Mouse (Mus musculus) retina, postnatal 7 days (tissue): ENCODE measurements around the gene Tenm4.
A peak's percentile ranks its signal among the peaks of the same experiment; 100 is the strongest.

Experiments used
- DNase-seq: peaks from one replicate; pipeline ENCODE4 v3.0.0-alpha.2; 2012; ENCODE audit warnings: low read depth, low spot score

Gene Tenm4

DNA sequence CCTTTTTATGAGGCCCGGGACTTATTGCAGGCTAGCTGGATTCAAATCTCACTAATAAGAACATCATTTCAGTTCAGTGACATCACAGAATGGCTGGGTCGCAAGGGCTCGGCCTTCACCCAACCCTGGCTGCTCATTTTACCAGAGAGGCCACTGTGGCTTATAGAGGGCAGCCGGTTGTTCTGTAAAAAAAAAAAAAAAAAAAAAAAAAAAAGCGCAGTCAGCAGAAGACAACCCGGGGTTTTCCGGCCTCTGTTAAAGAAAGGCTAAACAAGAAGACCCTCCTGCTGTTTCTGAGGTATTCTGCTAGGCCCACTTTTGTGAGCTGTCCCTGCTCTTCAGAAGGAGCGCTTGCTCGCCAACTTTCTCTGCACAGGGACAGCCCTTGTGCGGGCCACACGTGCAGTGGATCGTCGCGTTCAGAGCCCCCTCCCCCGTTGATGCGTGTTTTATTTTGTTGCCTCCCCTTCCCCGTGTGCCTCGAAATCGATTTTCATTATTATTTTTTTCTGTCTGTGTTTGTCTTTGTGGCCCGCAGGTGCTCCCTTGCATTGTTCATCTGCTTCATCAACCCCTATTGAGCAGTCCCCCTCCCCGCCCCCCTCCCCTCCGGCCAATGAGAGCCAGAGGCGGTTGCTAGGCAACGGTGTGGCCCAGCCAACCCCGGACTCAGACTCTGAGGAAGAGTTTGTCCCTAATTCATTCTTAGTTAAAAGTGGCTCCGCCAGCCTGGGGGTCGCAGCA is 472.6 kb downstream of the Tenm4 start:
- DNase-seq: peak; percentile 57

DNA sequence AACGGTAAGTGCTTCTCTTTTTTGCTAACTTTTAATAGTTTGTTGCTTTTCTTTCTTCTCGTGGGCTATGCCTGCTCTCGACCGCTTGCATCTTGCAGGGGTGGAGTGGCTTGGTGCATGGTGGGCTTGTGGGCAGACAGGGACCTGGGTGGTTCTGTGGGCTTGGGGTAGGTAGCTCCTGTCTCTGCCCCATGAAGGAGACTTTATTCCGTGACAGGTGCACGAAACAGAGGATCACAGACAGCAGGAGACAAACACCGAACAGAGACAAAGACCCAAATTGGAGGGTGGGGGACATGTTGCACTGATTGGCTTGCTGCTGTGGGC is 473.1 kb downstream of the Tenm4 start:
- no peak for DNase-seq

DNA sequence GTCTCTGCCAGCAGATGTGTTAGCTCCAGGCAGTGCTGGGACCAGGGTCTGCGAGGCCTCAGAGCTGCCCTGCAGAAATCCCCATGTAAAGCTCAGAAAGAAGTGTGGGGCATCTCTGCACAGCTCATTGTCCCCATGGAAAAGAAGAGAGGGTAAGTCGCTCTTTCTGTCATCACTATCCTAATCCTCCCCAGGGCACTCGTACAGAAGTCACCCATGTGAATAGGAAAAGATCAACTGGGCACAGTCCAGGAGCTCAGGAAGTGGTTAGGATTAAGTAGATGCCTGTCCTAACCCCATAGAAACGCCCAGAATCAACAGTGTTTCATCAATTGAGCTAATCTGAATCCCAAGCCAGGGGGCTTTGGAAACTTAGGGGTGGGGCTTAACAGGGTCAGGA is 476.6 kb downstream of the Tenm4 start:
- DNase-seq: no peak

DNA sequence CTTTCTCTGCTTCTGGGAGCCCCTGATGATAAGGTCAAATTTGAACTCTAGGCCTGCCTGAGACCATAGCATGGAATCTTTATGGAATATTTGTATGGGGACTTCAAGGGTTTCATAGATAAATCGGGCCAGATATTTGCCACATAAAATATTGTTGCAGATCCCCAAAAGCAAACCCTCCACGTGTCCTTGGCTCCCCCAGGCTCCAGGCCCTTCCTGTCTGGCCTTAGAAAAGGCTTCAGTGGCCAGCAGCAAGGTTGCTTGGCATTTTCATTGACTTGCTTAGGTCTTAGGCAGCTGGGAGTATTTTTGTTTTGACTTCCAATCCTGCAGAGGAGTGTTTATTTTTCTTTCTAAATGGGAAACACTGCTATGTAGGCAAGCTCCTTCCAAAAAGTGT is 477.6 kb downstream of the Tenm4 start:
- DNase-seq: no peak

DNA sequence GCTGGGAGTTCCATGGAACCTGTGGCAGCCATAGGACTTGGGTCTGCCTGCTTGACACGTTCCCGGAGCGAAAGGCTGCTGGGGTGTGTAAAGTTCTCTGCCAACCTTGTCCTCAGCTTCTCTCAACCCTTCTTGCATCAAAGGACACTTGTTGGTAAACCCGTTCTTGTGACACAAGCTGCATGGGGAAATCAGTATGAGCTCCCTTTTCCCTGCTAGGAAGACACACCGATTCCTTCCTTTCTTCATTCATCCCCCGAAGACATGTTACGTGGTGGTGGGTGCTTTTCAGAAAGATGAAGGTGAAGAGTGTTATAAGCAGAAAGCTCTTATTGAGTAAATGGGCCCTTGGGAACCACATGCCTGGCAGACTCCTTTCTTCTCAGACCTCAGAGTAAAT is 478.1 kb downstream of the Tenm4 start:
- no peak for DNase-seq

DNA sequence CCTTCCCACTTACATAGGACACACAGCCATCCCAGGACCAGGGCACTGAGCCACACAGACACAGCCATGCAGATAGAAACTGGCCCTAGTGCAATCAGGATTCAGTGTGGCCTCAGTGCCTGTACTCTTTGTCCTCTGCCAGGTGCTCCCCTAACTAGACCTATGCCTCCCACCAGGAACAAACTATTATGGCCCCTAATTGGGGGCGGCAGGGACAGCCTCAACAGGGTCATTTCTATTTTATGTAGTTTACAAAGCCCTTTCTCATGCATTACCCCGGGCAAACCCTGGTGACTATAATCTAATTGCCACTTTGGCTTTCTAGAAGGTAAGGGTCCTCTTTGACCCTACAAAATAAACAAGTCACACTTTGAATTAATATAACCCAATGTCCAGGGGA is 479.4 kb downstream of the Tenm4 start:
- DNase-seq: no peak

DNA sequence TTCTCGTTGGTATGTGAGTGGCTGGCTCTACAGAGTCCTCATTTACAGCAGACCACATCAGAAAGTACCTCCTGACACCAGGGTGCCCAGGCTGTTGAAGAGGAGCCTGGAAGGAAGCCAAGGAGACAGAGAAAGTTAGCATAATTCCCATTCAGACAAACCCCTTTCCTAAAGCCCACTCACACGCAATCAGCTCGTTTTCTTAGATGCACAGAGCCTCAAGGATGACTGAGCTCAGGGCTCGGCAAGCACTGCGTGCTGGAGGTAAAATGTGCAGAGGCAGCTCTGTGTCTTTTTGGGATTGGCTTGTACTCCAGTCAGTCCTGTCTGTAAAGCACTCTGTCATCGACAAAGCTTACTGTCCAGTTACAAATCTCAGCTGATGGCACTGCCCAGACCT is 480.0 kb downstream of the Tenm4 start:
- DNase-seq: no peak

DNA sequence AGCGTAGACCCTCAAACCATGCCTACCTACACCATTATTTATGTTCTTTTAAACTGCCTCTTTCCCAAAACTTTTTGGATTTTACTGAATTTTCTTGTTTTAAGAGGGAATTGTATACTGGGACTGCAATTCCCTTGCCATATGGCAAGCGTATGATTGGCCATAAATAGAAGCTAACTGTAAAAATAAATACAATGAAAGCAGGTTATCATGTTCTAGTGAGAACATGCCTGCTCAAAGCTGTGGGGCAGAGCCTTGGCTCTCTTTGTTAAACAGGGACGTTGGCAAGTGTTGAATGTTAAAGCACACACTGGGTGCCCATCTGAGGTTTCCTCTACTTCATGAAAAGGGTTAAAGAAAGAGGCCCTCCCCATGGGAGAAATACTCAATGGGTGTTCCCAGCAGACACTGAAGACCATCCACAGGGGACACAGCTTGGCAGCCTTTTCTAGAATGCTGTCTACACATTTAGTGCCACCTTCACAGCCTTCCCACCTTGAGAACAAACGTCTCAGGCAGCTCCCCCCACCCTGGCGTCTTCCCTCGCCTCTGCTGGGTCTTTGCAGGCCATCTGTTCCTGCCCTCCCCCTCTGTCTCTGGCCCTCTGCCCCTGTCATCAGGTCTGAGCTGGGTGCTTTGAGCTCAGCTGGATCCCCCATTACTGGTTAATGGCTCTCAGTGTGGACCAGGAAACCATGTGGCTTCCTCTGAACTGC is 480.7 kb downstream of the Tenm4 start:
- DNase-seq: peak; percentile 38

DNA sequence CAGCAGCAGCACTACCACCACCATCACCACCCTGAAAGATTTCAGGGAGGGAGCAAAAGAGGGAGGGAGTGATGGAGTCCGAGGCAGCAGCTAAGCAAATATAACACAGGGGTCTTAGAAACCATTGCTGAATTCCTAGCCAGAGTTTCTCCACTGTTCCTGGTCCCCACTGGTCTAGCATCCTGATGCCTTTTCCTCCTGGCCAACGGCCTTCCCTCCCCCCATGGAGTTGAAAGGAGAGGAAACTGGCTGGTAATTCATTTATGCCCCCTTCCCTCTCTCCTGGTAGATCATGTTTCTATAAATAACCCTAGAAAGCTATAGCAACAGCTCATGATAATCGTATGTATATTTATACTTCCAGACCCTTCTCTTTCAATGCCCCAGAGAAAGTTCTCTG is 481.8 kb downstream of the Tenm4 start:
- no peak for DNase-seq

DNA sequence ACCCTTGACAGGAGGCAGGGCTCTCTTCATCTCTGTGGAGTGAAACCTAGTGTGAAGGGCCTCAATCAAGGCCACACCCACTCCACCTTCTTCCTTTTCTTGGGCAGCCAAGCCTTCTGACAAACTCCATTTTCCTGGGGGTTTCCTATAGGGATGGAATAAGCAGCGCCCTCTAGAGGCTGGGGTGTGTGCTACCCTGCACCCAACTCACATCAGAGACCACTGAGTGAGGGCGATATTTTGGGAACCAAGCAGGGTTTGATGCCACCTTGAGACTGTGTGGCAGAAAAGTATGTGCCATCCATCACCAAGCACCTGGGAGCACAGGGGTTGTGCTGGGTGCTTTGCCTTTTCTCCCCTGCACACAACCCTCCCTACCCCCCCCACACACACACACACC is 483.2 kb downstream of the Tenm4 start:
- no peak for DNase-seq

DNA sequence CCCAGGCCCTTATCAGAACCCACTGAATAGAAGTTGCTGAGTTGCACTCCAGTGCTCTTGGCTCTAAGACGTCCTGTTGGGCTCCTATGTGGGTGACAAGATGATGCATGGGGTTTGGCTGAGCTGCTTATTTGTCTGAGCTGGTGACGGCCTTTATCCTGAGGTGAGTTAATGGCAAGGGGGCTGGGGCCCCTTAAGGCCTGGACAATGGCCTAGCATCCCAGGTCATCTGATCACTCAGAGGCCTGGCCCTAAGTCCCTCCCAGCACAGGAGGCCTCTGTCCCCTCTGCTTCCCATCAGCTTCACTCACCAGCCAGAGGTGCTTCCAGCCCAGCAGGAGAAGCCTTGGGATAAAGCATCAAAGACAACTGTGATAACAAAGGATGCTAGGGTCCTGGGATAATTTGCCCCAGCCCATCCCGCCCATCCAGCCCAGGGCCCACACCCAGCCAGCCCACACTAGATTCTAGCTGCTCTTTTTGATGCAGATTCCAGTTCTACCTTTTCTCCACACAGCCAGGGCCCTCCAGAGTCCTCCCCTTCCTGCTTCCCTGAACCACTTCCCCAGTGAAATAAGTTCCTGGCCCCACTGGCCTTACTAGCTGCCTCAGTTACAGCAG is 484.2 kb downstream of the Tenm4 start:
- peak; percentile 32 for DNase-seq

DNA sequence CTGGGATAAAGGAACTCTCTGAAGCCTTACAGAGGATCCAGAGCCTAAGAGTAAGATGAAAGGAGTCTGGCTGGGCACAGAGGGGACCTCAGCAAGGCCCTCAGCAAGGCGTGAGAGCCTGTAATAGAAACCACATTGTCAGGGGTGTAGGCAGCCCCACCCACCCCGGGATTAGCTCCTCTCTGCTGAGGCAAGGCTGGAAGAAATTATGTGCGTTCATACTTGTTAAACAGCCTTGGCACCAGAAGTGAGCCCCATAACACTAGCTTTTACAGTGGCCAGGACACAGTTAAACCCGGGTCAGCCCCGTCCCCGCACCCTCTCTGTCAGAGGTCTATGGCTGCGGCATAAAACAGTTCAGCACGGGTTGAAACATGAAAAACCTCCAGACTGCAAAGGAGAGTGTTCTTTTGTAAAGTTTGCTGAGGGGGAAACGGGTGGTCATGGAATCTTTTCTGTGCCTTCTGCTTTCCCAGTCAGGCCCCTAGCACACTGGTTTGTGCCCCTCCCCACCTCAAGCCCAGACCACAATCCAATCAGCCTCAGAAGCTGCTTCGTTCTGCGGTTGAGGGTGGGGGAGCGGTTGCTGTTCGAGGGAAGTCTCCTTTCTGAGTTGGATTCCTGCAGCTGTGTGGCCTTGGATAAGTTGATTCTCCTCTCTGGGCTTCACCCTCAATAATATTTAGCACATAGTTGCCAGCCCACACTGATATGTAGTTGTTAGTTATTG is 486.2 kb downstream of the Tenm4 start:
- DNase-seq: no peak

DNA sequence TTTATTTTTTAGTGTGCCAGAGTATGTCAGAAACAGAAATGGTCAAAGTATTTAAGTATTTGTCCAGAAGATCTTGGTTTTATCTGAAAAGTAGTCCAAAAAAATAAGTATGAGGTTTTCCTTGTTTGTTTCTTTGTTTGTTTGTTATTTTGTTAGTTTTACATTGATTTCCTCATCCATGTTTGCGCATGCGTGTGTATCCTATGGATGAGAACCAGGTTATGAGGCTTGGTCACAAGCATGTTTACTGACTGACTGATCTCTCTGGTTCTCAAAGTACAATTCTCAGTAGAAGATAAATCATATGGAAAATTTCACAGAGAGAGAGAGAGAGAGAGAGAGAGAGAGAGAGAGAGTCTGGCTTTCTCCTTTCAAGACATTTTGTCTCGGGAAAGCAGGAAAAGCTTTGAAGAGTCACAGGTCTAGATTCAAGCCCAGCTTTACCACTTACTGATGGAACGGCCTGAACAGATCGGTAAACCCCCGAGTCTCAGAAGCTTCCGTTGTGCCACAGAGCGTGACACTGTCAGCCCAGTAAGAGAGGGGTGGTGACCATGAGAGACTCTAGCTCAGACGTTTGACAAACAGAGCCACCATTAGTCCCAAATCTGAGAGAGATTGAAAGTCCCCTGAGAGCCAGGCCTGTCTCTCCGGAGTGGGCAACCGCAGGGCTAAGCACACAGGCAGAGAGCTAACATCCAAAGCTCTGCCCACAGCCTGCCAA is 487.0 kb downstream of the Tenm4 start:
- no peak for DNase-seq

DNA sequence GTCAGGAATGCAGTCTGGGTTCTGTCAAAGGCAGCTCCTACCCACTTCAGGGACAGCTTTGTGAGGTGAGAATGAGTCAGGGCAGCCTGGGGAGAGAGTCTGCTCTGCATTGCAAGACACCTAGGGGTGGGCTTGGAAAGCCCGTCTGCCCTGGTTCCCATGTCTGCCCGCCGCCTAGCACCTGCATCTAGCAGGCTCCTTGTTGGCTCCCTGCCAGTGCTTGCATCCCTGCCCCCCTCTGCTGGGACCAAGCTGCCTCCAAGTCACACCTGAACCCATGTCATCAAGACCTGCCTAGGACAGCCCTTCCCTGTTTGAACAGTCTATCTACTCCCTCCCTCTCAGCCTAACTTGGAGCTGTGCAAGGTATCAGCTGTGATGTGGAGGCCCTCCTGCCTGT is 489.9 kb downstream of the Tenm4 start:
- no peak for DNase-seq

DNA sequence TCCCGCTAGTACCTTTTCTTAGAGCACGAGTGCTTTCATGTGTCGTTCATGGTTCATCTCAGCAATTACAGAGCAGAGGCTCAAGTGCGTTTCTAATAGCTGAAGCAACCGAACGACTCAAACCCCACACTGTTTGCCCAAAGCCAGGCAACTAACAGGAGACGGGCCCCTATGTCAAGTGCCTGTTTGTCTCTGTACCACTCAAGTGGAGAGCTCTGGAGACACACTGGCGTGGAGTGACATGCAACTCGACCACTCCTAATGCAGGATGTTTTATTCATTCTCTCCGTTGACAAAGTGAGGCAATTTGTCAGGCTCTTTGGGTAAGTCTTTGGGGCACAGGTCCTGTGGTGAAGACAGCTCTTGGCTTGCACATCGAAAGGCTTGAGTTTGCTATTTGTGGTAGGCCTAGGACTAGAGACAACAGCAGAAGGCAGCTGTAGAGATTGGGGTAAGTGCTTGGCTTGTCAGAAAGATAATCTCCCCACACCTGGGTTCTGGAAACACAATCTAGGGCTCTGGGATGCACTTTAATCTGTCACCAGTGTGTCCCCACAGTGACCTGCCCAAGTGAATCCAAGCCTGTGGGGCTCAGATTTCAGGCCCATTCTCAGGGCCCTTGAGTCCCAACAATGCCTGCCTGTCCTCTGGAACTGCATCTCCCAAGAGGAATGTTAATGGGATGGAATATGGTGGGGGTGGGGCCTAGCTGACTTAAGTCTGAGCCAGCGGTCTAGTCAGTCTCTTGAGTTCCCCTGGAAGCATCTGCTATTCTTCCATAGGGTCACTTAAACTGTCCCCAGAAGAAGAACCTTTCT is 490.5 kb downstream of the Tenm4 start:
- no peak for DNase-seq

DNA sequence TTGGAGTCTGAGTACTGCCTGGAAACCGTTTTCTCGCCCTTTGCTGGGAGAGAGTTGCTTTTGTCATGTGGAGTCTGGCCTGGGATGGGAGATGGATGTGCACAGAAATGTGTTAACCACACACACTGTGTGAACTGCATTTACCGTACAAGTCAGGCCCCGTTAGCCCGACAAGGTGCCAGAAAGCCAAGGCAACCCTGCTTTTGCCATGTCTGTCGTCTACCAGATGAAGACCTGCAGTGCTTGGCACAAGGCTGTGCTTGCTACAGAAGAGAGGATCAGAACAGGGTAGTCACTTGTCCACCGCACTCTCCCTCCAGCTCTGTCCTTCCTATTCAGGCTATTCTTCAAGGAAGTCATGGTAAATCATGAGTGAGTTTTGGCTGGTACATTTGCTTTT is 492.3 kb downstream of the Tenm4 start:
- DNase-seq: no peak

DNA sequence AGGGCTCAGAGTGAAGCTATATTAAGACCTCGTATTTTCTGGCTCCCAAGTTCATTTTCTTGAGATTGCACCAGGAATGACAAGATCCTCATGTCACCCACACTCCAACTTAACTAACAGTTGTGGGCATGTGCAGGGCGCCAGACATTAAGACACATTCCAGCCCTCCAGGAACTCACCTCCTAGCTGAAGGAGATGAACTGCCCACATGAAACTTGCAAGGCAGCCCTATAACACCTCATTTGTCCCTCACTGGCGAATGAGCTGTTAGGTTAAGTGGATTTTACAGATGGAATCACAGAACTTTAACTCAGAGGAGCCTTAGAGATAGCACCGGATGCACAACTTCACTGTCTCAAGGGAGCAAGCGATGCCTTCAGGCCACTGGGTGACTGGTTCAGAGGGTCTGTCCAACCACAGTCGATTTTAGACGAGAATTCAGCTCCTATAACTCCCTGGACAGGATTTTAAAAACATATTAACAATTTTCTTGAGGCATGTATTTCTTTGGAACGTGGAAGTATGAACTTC is 495.4 kb downstream of the Tenm4 start:
- DNase-seq: no peak

DNA sequence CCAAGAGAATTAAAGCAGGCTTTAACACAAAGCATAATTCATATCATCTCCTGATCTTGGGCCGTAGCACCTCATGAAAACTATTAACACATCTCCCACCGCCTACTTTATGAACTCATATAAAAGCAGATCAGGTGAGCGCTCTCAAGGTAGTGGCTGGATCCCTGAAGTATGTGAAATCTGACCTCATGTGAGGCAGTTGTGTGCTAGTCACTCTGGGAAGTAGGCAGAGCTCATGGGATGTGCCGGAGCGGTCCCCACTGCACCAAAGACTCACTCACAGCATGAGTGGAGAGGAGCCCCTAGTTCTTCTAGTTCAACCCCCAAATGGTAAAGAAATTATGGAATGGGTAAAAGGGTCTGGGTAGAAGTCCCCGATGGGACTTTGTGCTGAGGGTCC is 496.6 kb downstream of the Tenm4 start:
- DNase-seq: no peak

DNA sequence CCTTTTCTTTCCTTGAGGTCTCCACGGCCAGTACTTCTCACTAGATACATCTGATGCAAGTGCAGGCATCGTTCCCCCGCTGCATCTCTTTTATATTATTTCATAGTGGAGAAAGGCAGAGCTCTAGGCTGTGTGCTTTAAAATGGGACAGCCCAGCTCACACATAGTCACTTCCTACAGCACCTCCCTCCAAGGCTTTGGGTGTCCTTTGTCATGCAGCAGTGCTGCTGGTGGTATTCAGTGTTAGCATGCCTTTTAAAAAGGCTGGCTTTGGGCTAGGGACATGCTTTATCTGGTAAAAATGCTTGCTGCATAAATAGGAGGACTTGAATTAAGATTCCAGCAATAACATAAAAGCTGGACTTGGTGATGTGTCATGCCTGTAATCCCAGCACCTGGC is 499.0 kb downstream of the Tenm4 start:
- DNase-seq: no peak

DNA sequence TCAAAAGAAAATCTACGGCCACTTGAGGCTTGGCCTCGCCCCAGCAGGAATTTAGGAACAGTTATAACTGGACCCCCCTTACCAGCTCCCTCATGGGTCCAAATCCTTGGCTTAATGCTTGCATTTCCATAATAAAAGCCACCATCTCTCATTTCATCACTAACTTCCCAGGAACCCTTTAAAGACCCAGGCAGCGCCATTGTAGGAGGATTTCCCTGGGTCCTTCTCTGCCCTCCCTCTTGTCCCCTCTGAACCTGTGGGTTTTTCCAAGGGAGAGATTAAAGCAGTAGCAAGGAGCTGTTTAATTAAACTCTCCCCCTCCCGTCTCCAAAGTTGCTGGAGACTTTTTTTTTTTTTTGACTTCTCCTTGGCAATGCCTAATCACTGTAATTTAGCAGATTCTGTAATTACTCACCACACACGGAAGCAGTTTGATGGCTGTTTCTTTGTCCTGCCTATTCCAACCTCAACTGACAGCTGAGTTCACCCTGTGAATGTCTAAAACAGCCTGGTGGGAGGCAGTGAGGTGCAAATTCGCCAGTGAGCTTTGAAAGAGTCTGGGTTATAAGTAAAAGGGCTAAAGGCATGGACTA is 501.4 kb downstream of the Tenm4 start:
- DNase-seq: no peak
